Mouse (Mus musculus): ENCODE data around the gene Snx5. TPM values are rescaled to one million over a fixed set of nuclear protein-coding genes. Genes with fewer than 3 reads are reported as not detected.
A peak's percentile ranks its signal among the peaks of the same experiment; 100 is the strongest.

Gene Snx5
- polyA plus RNA-seq, 1 experiment from 2014 or later: 115 TPM

DNA sequence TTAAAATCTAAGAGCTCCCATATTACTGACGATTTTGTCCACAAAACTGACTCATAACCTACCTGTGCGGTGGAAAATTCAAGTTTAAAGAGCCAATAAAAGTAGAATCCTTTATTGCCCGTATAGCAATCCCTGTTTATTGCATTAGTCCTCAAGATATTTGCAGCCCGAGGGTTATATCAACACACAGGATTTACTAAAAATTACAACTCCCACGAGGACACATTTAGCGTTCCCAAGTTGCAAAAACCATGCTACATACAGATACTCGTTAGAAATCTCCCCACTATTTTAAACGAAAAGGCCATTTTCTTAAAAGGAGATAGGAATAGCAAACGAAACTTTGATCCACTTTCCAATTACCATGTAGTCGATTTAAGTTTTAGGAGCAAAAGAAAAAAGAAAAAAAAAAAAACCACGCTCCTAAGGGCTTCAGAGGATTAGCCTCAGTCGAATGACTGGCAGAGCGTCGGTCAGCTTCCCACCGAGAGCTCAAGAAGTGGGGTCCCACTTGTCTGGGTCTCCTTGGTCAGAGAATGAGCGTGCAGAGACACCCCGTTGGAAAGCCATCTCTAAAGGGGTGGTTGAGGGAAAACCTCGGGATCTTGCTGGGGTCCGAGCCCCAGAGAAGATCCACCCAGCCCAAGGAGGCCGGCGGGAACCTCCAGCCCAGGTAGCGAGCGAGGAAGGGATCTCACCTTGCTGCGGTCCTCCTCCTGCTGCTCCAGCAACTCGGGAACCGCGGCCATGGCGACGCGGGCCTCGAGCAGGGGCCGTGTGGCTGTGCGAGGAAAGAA is 829 bp downstream of the Snx5 start:
- WGBS (ENCODE audit: insufficient replicate concordance): under 1% methylated on average over 28 of the region's 33 CpGs
- 0 out of 2 replicates have a peak, but pooled peaks have one; percentile 2 for ATAC-seq (replicated peaks; ENCODE audit: insufficient number of reproducible peaks, low FRiP score, low TSS enrichment)
- H3K9me3 ChIP-seq (replicated peaks; ENCODE audit: control insufficient read depth, low read length): no peaks in the 10 kb centered on the region
- peak overlapping the region; percentile 100 for H3K9ac ChIP-seq (ENCODE audit: low read depth, low read length)
- H3K27ac ChIP-seq (ENCODE audit: low read depth, low read length): peak overlapping the region; percentile 97
- H3K27me3 ChIP-seq (ENCODE audit: control insufficient read depth, insufficient read depth, low read length): no peaks in the 10 kb centered on the region
- peak overlapping the region; percentile 79 for H3K4me3 ChIP-seq (ENCODE audit: low read depth, low read length)
- H3K36me3 ChIP-seq (ENCODE audit: control insufficient read depth, insufficient read depth, low read length): no peaks in the 10 kb centered on the region; the same call in 1 of the 2 replicates
- peaks cover 24% of the 10 kb centered on the region for H3K4me1 ChIP-seq (ENCODE audit: control insufficient read depth, insufficient read depth, low read length)
- H3K4me2 ChIP-seq: peak overlapping the region; percentile 83

DNA sequence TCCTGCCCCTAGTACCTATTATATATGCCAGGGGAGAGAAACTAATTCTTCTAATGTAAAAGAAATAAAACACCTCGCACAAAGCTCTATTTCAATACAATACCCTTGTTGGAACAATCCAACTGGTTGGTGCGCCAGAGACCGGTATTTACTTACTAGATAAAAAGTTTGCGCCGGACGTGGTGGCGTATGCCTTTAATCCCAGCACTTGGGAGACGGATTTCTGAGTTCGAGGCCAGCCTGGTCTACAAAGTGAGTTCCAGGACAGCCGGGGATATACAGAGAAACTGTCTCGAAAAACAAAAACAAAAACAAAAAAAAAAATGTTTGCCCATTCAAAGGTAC is 1.4 kb downstream of the Snx5 start:
- Histone ChIP-seq H3K36me3 (ENCODE audit: control insufficient read depth, insufficient read depth, low read length) (no peaks in the 10 kb centered on the region; the same call in 1 of the 2 replicates), H3K4me3 (ENCODE audit: low read depth, low read length) (peak overlapping the region; percentile 79), H3K27me3 (ENCODE audit: control insufficient read depth, insufficient read depth, low read length) (no peaks in the 10 kb centered on the region), H3K9ac (ENCODE audit: low read depth, low read length) (peak overlapping the region; percentile 100), H3K27ac (ENCODE audit: low read depth, low read length) (peak overlapping the region; percentile 35; the same call in 1 of the 2 replicates), H3K4me1 (ENCODE audit: control insufficient read depth, insufficient read depth, low read length) (peaks cover 21% of the 10 kb centered on the region), H3K9me3 (replicated peaks; ENCODE audit: control insufficient read depth, low read length) (no peaks in the 10 kb centered on the region), H3K4me2 (peak overlapping the region; percentile 83)
- under 1% methylated on average over 11 of the region's 11 CpGs for WGBS (ENCODE audit: insufficient replicate concordance)
- no peak for ATAC-seq (replicated peaks; ENCODE audit: insufficient number of reproducible peaks, low FRiP score, low TSS enrichment)

DNA sequence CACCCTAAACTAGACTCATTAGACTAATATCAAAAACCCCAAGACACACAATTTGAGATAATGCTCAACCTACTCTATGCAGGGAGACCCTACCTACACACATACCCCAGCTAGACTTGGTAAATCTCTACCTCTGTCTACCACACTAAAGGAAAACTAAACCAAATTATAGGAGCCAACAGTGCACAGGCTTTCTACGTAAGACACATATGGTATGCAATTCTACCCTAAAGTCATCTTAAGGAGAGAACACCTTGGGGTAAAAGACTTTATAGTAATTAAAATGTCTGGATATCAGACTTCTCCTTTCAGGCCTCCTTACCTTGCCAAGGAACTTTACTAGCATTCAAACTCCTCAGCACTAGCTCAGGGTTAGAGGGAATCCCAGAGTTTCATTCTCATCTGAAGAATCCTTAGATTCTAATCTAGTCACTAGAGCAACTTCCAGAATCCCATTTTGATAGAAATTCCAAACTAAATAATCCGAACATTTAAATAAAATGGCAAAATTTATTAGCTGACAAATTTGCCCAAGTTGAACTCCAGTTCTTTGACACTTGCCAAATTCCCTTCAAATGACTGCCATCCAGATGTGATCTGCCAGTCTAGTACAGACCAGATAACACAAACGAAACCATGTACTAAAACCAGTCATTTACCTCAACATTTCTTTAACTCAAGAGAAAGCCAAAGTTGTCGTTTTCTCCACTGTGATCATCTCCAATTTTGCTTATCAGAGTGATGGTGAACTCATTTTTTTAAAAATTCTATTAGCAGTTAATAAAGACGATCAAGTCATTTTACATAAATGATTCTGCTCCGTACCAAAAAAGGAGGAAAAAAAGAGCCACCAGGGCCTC is 2.0 kb downstream of the Snx5 start:
- Histone ChIP-seq H3K9me3 (replicated peaks; ENCODE audit: control insufficient read depth, low read length) (no peaks in the 10 kb centered on the region), H3K27me3 (ENCODE audit: control insufficient read depth, insufficient read depth, low read length) (no peaks in the 10 kb centered on the region), H3K9ac (ENCODE audit: low read depth, low read length) (peak overlapping the region; percentile 100), H3K4me1 (ENCODE audit: control insufficient read depth, insufficient read depth, low read length) (peaks cover 18% of the 10 kb centered on the region), H3K4me2 (peak overlapping the region; percentile 83), H3K36me3 (ENCODE audit: control insufficient read depth, insufficient read depth, low read length) (no peaks in the 10 kb centered on the region; the same call in 1 of the 2 replicates), H3K27ac (ENCODE audit: low read depth, low read length) (peak overlapping the region; percentile 35; the same call in 1 of the 2 replicates), H3K4me3 (ENCODE audit: low read depth, low read length) (peak overlapping the region; percentile 79)
- 8% methylated on average over 6 of the region's 6 CpGs for WGBS (ENCODE audit: insufficient replicate concordance)
- no peak for ATAC-seq (replicated peaks; ENCODE audit: insufficient number of reproducible peaks, low FRiP score, low TSS enrichment)

DNA sequence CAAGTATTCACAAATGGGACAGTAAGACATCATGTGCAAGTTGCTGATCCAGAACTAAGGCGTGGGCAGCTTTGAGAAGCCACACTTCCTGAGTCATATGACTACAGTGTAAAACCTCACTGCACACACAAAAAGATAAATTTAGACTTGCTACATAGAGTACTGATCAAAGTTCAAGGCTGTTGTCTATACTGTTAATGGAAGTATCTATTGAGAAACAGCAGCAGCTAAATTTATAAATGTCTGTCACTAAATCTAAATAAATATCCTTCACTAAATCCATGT is 3.0 kb downstream of the Snx5 start:
- Histone ChIP-seq H3K36me3 (ENCODE audit: control insufficient read depth, insufficient read depth, low read length) (no peaks in the 10 kb centered on the region; the same call in 1 of the 2 replicates), H3K4me2 (peak overlapping the region; percentile 83), H3K4me3 (ENCODE audit: low read depth, low read length) (peak overlapping the region; percentile 79; the same call in 1 of the 2 replicates), H3K4me1 (ENCODE audit: control insufficient read depth, insufficient read depth, low read length) (peaks cover 18% of the 10 kb centered on the region), H3K27me3 (ENCODE audit: control insufficient read depth, insufficient read depth, low read length) (no peaks in the 10 kb centered on the region), H3K27ac (ENCODE audit: low read depth, low read length) (no peak overlapping the region), H3K9ac (ENCODE audit: low read depth, low read length) (0 out of 2 replicates have a peak overlapping the region, but pooled peaks have one; percentile 1), H3K9me3 (replicated peaks; ENCODE audit: control insufficient read depth, low read length) (no peaks in the 10 kb centered on the region)
- no peak for ATAC-seq (replicated peaks; ENCODE audit: insufficient number of reproducible peaks, low FRiP score, low TSS enrichment)
- WGBS (ENCODE audit: insufficient replicate concordance): 30% methylated on average over 1 of the region's 1 CpGs

DNA sequence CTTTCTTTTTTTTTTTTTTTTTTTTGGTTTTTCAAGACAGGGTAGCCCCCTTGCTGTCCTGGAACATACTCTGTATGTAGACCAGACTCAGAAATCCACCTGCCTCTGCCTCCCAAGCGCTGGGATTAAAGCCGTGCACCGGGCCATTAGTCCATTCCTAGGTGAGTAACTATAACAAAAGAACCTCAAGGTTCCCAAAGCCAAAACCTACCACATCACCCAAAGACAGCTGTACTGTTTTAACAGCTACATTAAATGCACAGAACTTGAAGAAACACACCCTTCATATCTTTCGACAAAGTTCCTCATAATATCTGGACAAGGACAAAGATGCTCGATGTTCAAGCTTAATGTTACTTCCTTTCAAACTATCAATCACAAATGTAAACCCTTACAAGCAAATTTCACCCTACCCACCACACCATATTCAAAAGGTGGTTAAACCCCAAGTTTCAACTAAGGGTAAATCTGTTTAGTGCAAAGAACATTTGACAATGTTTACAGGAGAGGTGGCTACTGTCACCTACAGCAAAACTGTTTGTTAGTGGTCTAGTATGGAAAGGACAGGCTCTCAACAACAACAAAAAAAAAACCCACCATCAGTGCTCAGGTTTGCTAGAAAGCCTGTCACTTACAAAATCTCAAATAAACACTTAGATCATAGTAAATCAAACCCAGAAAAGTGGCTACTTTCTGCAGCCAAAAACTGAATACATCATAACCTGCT is 3.5 kb downstream of the Snx5 start:
- peak overlapping the region; percentile 79; the same call in 1 of the 2 replicates for H3K4me3 ChIP-seq (ENCODE audit: low read depth, low read length)

DNA sequence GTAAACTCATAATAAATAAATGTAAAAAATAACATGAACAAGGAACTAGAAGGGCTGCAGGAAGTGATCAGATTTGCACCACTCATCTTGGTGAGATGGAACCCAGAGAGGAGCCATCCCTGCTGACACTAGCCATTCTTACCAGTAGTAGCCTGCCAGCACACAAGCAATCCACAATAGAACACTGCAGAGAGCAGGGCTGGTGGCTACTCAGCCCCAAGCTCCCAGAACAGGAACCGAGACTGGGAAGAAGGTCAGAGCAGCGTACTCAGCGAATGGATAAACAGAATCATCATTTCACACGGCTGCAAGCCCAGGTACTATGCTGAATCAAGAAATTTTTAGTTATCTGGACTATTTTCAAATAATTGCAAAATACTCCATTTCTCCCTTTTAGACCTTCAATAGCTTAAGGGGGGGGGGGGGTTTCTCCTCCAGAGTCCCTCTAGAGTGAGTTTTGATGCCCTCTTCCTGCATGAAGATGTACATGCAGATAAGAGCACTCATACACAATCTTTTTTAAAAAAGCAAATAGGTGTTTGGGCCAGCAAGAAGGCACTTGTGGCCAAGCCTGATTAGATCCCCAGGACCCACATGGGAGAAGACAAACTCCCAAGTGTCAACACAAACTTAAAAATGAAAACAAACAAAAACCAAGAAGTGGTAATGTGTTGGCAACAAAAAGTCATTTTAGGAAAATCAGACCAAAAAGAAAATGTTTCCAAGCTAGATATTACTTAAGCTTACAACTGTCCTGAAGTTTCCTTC is 4.6 kb downstream of the Snx5 start:
- no peak overlapping the region for H3K27ac ChIP-seq (ENCODE audit: low read depth, low read length)
- no peak for ATAC-seq (replicated peaks; ENCODE audit: insufficient number of reproducible peaks, low FRiP score, low TSS enrichment)
- WGBS (ENCODE audit: insufficient replicate concordance): 50% methylated on average over 4 of the region's 4 CpGs

More for the DNA sequence above, 3.5 kb downstream of the Snx5 start:
- 50% methylated on average over 5 of the region's 5 CpGs for WGBS (ENCODE audit: insufficient replicate concordance)
- Histone ChIP-seq H3K36me3 (ENCODE audit: control insufficient read depth, insufficient read depth, low read length) (no peaks in the 10 kb centered on the region; the same call in 1 of the 2 replicates), H3K27ac (ENCODE audit: low read depth, low read length) (no peak overlapping the region), H3K9me3 (replicated peaks; ENCODE audit: control insufficient read depth, low read length) (no peaks in the 10 kb centered on the region), H3K4me1 (ENCODE audit: control insufficient read depth, insufficient read depth, low read length) (peaks cover 18% of the 10 kb centered on the region), H3K9ac (ENCODE audit: low read depth, low read length) (0 out of 2 replicates have a peak overlapping the region, but pooled peaks have one; percentile 1), H3K27me3 (ENCODE audit: control insufficient read depth, insufficient read depth, low read length) (no peaks in the 10 kb centered on the region), H3K4me2 (peak overlapping the region; percentile 83)
- ATAC-seq (replicated peaks; ENCODE audit: insufficient number of reproducible peaks, low FRiP score, low TSS enrichment): no peak

DNA sequence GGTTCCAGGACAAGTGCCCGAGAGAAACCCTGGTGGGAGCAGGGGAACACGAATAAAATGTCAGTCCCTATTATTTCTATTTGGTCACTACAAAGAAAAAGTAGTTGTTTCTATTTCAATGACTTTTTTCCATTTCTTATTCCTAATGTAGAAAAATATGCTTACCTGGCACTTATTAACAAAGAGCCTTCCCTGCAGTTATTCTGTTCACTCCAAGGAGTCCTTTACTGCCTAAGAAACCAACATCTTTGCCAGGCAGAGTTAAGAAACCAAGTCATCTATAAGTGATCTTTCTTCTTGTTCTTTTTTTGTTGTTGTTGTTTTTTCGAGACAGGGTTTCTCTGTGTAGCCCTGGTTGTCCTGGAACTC is 5.6 kb downstream of the Snx5 start:
- Histone ChIP-seq H3K4me3 (ENCODE audit: low read depth, low read length) (no peak overlapping the region), H3K9ac (ENCODE audit: low read depth, low read length) (no peak overlapping the region), H3K27ac (ENCODE audit: low read depth, low read length) (no peak overlapping the region), H3K27me3 (ENCODE audit: control insufficient read depth, insufficient read depth, low read length) (no peaks in the 10 kb centered on the region), H3K4me1 (ENCODE audit: control insufficient read depth, insufficient read depth, low read length) (peaks cover 18% of the 10 kb centered on the region), H3K36me3 (ENCODE audit: control insufficient read depth, insufficient read depth, low read length) (peaks cover 4% of the 10 kb centered on the region; the same call in 1 of the 2 replicates), H3K9me3 (replicated peaks; ENCODE audit: control insufficient read depth, low read length) (no peaks in the 10 kb centered on the region), H3K4me2 (no peak overlapping the region)
- no peak for ATAC-seq (replicated peaks; ENCODE audit: insufficient number of reproducible peaks, low FRiP score, low TSS enrichment)
- WGBS (ENCODE audit: insufficient replicate concordance): 71% methylated on average over 3 of the region's 3 CpGs

More for the DNA sequence above, 4.6 kb downstream of the Snx5 start:
- Histone ChIP-seq H3K9me3 (replicated peaks; ENCODE audit: control insufficient read depth, low read length) (no peaks in the 10 kb centered on the region), H3K36me3 (ENCODE audit: control insufficient read depth, insufficient read depth, low read length) (peaks cover 3% of the 10 kb centered on the region; the same call in 1 of the 2 replicates), H3K4me1 (ENCODE audit: control insufficient read depth, insufficient read depth, low read length) (peaks cover 18% of the 10 kb centered on the region), H3K4me2 (peak overlapping the region; percentile 83; the same call in 1 of the 2 replicates), H3K27me3 (ENCODE audit: control insufficient read depth, insufficient read depth, low read length) (no peaks in the 10 kb centered on the region), H3K9ac (ENCODE audit: low read depth, low read length) (no peak overlapping the region), H3K4me3 (ENCODE audit: low read depth, low read length) (no peak overlapping the region)
